Mouse (Mus musculus): Measurements from ENCODE around the gene Mvb12a.

DNA sequence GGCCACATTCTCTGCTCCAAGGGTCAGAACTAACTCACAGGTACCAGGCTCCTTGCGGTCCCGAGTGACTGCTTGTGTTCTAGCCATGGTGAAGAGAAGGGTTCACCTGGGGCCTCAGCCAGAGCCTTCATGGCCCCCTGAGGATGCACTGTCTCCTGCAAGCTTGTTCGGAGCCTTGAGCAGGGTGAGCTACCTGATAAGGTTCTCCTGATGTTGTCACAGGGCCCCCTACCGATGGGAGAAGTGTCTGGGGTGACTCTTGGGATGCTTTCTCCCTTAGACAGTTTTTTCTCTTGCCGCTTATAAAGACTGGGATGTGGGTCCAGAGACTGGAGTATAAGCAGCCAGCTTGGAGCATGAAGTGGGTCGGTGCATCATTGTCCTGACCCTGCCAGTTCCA lies 53.7 kb downstream of the Mvb12a start:
- no peak for TF ChIP-seq NANOG (IDR thresholded peaks at IDR 0.05; ENCODE audit: borderline replicate concordance, low read length)
- TF ChIP-seq CTCF (conservative IDR thresholded peaks at IDR 0.05; ENCODE audit: low read length): no peak; the same call in 1 of the 2 replicates

Measured in E14TG2a.4 (cell line).